Mouse (Mus musculus) lung, embryonic 16.5 days (tissue): ENCODE data around the gene Prr5. TPM values are rescaled to one million over a fixed set of nuclear protein-coding genes. Genes with fewer than 3 reads are reported as not detected.
A peak's percentile ranks its signal among the peaks of the same experiment; 100 is the strongest.
"Not testable (repeated sequence)": the region's sequence is repeated elsewhere in the genome, so short reads cannot be mapped to it uniquely, and the experiment has no call there.

Experiments used
- ATAC-seq: fragments of 200-750 bp; cut with Nextera tagmentation; 2 replicates; pipeline ENCODE4 v1.8.0; 2017; ENCODE audit warnings: low read depth, mild to moderate bottlenecking, moderate library complexity
- H3K27ac ChIP-seq: fragments of 300-500 bp; sonication (generic); 2 replicates; pipeline ENCODE4 v1.5.1; 2014; ENCODE audit warnings: mild to moderate bottlenecking, control low read depth, low read length
- H3K27me3 ChIP-seq: fragments of 300-500 bp; sonication (generic); 2 replicates; pipeline ENCODE4 v1.6.1; 2014; ENCODE audit warnings: low read depth, low read length, mixed read lengths; ENCODE audit not compliant: control insufficient read depth, insufficient read depth
- H3K36me3 ChIP-seq: fragments of 300-500 bp; sonication (generic); 2 replicates; pipeline ENCODE4 v1.6.1; 2014; ENCODE audit warnings: low read length; ENCODE audit not compliant: control insufficient read depth, insufficient read depth
- H3K4me1 ChIP-seq: fragments of 300-500 bp; sonication (generic); replicated peaks from 2 replicates; pipeline ENCODE4 v1.6.1; 2014; ENCODE audit warnings: low read length, mixed read lengths; ENCODE audit not compliant: control insufficient read depth, insufficient read depth
- H3K4me2 ChIP-seq: fragments of 300-500 bp; sonication (generic); 2 replicates; pipeline ENCODE4 v1.6.1; 2014; ENCODE audit warnings: low read depth, low read length, control low read depth
- H3K4me3 ChIP-seq: fragments of 300-500 bp; sonication (generic); 2 replicates; pipeline ENCODE4 v1.5.1; 2014; ENCODE audit warnings: mild to moderate bottlenecking, low read length, control low read depth
- H3K9ac ChIP-seq: fragments of 300-500 bp; sonication (generic); 2 replicates; pipeline ENCODE4 v1.6.1; 2014; ENCODE audit warnings: low read length, control low read depth
- H3K9me3 ChIP-seq: fragments of 300-500 bp; sonication (generic); 2 replicates; pipeline ENCODE4 v1.6.1; 2016; ENCODE audit warnings: low read length; ENCODE audit not compliant: control insufficient read depth
- WGBS: fragments of 180-500 bp; shearing (Covaris S2); extraction: QIAGEN DNeasy Blood & Tissue Kit; methylation state at CpG from one replicate; pipeline ENCODE4 v1.1.7; 2014; 5-methylcytosine and 5-hydroxymethylcytosine counted together
- polyA plus RNA-seq: library from polyadenylated mRNA; unstranded; fragments of >200 nt; fragmentation: Nextera tagmentation; extraction: Ambion mirVana; gene quantifications from 2 replicates; pipeline ENCODE4 v1.2.1, GENCODE M21; 2015

The Prr5 gene
- polyA plus RNA-seq, 1 experiment from 2014 or later = 18.3 TPM

- peaks cover 16% of the 10 kb centered on the region for H3K4me1 ChIP-seq
- peak overlapping the region; percentile 42; the same call in 1 of the 2 replicates for H3K27ac ChIP-seq
- no peaks in the 10 kb centered on the region for H3K27me3 ChIP-seq
- no peak overlapping the region for H3K4me3 ChIP-seq
- no peak overlapping the region for H3K9ac ChIP-seq
- no peaks in the 10 kb centered on the region for H3K36me3 ChIP-seq
- no peak overlapping the region for H3K4me2 ChIP-seq
- WGBS = 33% methylated on average over 14 of the region's 14 CpGs
- ATAC-seq = peak; percentile 34; the same call in 1 of the 2 replicates
- no peaks in the 10 kb centered on the region for H3K9me3 ChIP-seq
Measured at GRCm38 (mm10) chr15:84712566-84713405, 43.4 kb downstream of the Prr5 start.

DNA sequence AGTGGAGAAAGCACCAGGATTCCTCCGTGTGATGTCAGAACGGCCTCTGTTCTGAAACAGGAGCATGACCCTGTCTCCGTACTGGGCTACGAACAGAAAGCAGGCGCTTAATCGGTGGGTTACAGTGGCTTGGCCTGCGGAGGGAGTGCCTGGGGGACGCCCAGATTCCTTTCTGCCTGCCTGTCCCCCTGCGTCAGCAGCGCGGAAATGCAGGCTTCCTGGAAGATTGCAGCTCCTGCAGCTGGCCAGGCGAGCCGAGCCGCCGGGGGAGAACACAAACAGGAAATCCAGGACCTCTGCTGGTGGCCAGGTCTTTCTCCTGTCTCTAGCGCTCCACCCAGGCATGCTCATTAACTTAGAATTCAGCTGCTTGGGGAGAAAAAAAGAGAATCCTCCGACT lies 45.3 kb downstream of the Prr5 start:
- WGBS = under 1% methylated on average over 15 of the region's 17 CpGs
- H3K27ac ChIP-seq = peak overlapping the region; percentile 91
- peak overlapping the region; percentile 67 for H3K9ac ChIP-seq
- H3K9me3 ChIP-seq = no peaks in the 10 kb centered on the region
- peak; percentile 93 for ATAC-seq
- H3K27me3 ChIP-seq = no peaks in the 10 kb centered on the region
- peaks cover 18% of the 10 kb centered on the region for H3K4me1 ChIP-seq
- no peaks in the 10 kb centered on the region for H3K36me3 ChIP-seq
- peak overlapping the region; percentile 33 for H3K4me3 ChIP-seq
- H3K4me2 ChIP-seq = peak overlapping the region; percentile 57

GRCm38 (mm10) chr15:84715132-84715531 lies 45.7 kb downstream of the Prr5 start:
- no peak for ATAC-seq
- Histone ChIP-seq H3K27me3 (no peaks in the 10 kb centered on the region), H3K4me1 (peaks cover 18% of the 10 kb centered on the region), H3K9ac (peak overlapping the region; percentile 67), H3K9me3 (no peaks in the 10 kb centered on the region), H3K27ac (peak overlapping the region; percentile 91), H3K4me2 (peak overlapping the region; percentile 57), H3K36me3 (no peaks in the 10 kb centered on the region), H3K4me3 (peak overlapping the region; percentile 33)
- WGBS = 38% methylated on average over 11 of the region's 11 CpGs

DNA sequence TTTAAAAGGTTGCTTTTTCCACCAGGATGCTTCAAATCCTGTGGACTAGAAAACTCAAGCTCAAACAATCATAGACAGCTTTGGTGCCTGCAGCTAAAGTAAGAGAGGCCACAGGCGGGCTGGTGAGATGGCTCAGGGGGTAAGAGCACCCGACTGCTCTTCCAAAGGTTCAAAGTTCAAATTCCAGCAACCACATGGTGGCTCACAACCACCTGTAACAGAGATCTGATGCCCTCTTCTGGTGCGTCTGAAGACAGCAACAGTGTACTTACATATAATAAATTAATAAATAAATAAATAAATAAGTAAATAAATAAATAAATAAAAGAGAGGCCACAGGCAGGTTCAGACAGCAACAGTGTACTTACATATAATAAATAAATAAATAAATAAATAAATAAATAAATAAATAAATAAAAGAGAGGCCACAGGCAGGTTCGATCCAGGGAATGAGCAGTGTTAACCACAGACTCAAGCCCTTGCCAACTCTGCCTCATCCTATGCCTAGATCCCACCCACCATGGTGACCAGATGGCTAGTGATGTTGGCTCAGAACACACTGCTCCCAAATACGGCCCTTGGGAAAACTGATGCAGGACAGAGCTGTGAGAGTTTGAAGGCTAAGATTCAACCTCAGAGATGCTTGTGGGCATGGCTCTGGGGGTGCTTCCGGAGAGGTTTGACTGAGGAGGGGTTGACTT lies 48.3 kb downstream of the Prr5 start:
- H3K27me3 ChIP-seq, ATAC-seq, H3K4me3 ChIP-seq, H3K9ac ChIP-seq, H3K9me3 ChIP-seq, H3K36me3 ChIP-seq, H3K4me2 ChIP-seq, H3K27ac ChIP-seq: not testable (repeated sequence)
- H3K4me1 ChIP-seq = peaks cover 24% of the 10 kb centered on the region
- WGBS = 63% methylated on average over 6 of the region's 6 CpGs

- Histone ChIP-seq H3K36me3 (no peaks in the 10 kb centered on the region), H3K4me1 (peaks cover 20% of the 10 kb centered on the region), H3K9ac (no peak overlapping the region), H3K27ac (no peak overlapping the region), H3K27me3 (no peaks in the 10 kb centered on the region), H3K4me3 (no peak overlapping the region), H3K4me2 (no peak overlapping the region), H3K9me3 (no peaks in the 10 kb centered on the region)
- WGBS = 56% methylated on average over 3 of the region's 3 CpGs
- no peak for ATAC-seq
Measured at GRCm38 (mm10) chr15:84718785-84719184, 49.4 kb downstream of the Prr5 start.

DNA sequence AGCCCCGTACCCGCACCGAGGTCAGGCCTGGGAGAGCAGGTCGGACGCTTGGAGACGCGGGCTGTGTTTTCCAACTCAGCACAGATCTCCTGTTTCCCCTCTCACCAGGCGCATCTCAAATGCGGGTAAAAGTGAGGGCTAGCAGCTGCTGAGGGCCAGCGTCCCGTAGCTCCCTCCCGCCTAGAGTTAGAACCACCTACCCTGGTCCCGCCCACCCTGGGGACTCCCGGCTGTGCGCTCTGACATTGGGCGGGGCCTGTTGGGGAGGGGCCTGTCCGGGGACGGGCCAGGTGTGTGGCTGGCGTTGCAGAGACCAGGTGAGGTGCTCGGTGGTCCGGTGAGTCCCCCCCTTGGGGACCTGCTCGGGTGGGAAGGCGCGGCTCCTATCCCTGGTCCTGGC lies 50.4 kb downstream of the Prr5 start, which contains the start of gene Arhgap8:
Arhgap8 (plus strand) TSS at position 262 of the 400 bp plus-strand sequence.
- Histone ChIP-seq H3K4me1 (peaks cover 14% of the 10 kb centered on the region), H3K4me3 (peak within 1 kb of the TSS; percentile 56), H3K9ac (peak within 1 kb of the TSS; percentile 65), H3K4me2 (peak within 1 kb of the TSS; percentile 79), H3K27me3 (no peaks in the 10 kb centered on the region), H3K36me3 (no peaks in the 10 kb centered on the region), H3K27ac (peak within 1 kb of the TSS; percentile 89), H3K9me3 (no peaks in the 10 kb centered on the region)
- peak; percentile 86 for ATAC-seq
- 2% methylated on average over 20 of the region's 24 CpGs for WGBS

- ATAC-seq = peak; percentile 69
- Histone ChIP-seq H3K27ac (peak overlapping the region; percentile 89), H3K4me1 (peaks cover 14% of the 10 kb centered on the region), H3K9ac (peak overlapping the region; percentile 65), H3K36me3 (no peaks in the 10 kb centered on the region), H3K9me3 (no peaks in the 10 kb centered on the region), H3K27me3 (no peaks in the 10 kb centered on the region), H3K4me3 (peak overlapping the region; percentile 56), H3K4me2 (peak overlapping the region; percentile 79)
- 4% methylated on average over 33 of the region's 33 CpGs for WGBS
Measured at GRCm38 (mm10) chr15:84720291-84721204, 51.1 kb downstream of the Prr5 start.

DNA sequence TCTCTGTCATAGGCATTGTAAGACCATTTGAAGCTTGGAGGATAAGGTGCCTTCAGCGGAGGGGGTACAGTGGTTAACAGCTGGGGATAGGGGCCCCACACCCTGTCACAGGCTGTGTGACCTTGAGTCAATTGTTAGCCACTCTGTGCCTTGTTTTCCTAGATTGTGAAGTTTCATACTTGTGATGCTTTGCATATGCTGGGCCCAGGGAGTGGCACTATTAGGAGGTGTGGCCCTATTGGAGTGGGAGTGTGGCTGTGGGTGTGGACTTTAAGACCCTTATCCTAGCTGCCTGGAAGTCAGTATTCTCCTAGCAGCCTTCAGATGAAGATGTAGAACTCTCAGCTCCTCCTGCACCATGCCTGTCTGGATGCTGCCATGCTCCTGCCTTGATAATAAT lies 54.2 kb downstream of the Prr5 start:
- peak; percentile 35; the same call in 1 of the 2 replicates for ATAC-seq
- not testable (repeated sequence) for H3K9ac ChIP-seq, H3K36me3 ChIP-seq, H3K4me2 ChIP-seq, H3K9me3 ChIP-seq, H3K4me3 ChIP-seq, H3K27me3 ChIP-seq
- Histone ChIP-seq H3K27ac (peak overlapping the region; percentile 78), H3K4me1 (peaks cover 25% of the 10 kb centered on the region)
- 72% methylated on average over 1 of the region's 1 CpGs for WGBS
